Mouse (Mus musculus): ENCODE data around the gene Agbl5. TPM values are rescaled to one million over a fixed set of nuclear protein-coding genes. Genes with fewer than 3 reads are reported as not detected.

The Agbl5 gene
- polyA plus RNA-seq, 1 experiment, result 2.4 TPM

GRCm38 (mm10) chr5:30907413-30908059, 19.0 kb downstream of the Agbl5 start, which contains the start of gene Ost4:
Ost4 (minus strand) TSS chr5:30907788.
- H3K4me1 ChIP-seq (ENCODE audit: control insufficient read depth), result peaks cover 44% of the 10 kb centered on the region
- H3K4me3 ChIP-seq (replicated peaks), result peak within 1 kb of the TSS; percentile 95
- H3K36me3 ChIP-seq (ENCODE audit: control insufficient read depth), result peaks cover 38% of the 10 kb centered on the region
- no peaks in the 10 kb centered on the region for H3K9me3 ChIP-seq (ENCODE audit: control insufficient read depth, low read length)
- no peaks in the 10 kb centered on the region for H3K27me3 ChIP-seq (ENCODE audit: control insufficient read depth)
- TF ChIP-seq GATA1 (IDR thresholded peaks at IDR 0.05; ENCODE audit: low read length), result no peak
- TF ChIP-seq TAL1 (IDR thresholded peaks at IDR 0.05; ENCODE audit: low read length), result no peak

GRCm38 (mm10) chr5:30908426-30909299, 20.2 kb downstream of the Agbl5 start:
- no peak for TF ChIP-seq GATA1 (IDR thresholded peaks at IDR 0.05; ENCODE audit: low read length)
- no peak for TF ChIP-seq TAL1 (IDR thresholded peaks at IDR 0.05; ENCODE audit: low read length)
- Histone ChIP-seq H3K9me3 (ENCODE audit: control insufficient read depth, low read length) (no peaks in the 10 kb centered on the region), H3K36me3 (ENCODE audit: control insufficient read depth) (peaks cover 26% of the 10 kb centered on the region), H3K4me1 (ENCODE audit: control insufficient read depth) (peaks cover 56% of the 10 kb centered on the region), H3K4me3 (replicated peaks) (peak overlapping the region; percentile 95), H3K27me3 (ENCODE audit: control insufficient read depth) (no peaks in the 10 kb centered on the region)

GRCm38 (mm10) chr5:30909300-30909659, 20.8 kb downstream of the Agbl5 start:
- H3K4me1 ChIP-seq (ENCODE audit: control insufficient read depth), result peaks cover 61% of the 10 kb centered on the region
- no peak for TF ChIP-seq TAL1 (IDR thresholded peaks at IDR 0.05; ENCODE audit: low read length)
- no peak for TF ChIP-seq GATA1 (IDR thresholded peaks at IDR 0.05; ENCODE audit: low read length)
- no peaks in the 10 kb centered on the region for H3K27me3 ChIP-seq (ENCODE audit: control insufficient read depth)
- H3K36me3 ChIP-seq (ENCODE audit: control insufficient read depth), result peaks cover 20% of the 10 kb centered on the region
- no peak overlapping the region for H3K4me3 ChIP-seq (replicated peaks)
- H3K9me3 ChIP-seq (ENCODE audit: control insufficient read depth, low read length), result no peaks in the 10 kb centered on the region

GRCm38 (mm10) chr5:30909863-30910262, 21.4 kb downstream of the Agbl5 start:
- Histone ChIP-seq H3K36me3 (ENCODE audit: control insufficient read depth) (peaks cover 14% of the 10 kb centered on the region), H3K9me3 (ENCODE audit: control insufficient read depth, low read length) (no peaks in the 10 kb centered on the region), H3K27me3 (ENCODE audit: control insufficient read depth) (no peaks in the 10 kb centered on the region), H3K4me1 (ENCODE audit: control insufficient read depth) (peaks cover 62% of the 10 kb centered on the region), H3K4me3 (replicated peaks) (no peak overlapping the region)
- no peak for TF ChIP-seq GATA1 (IDR thresholded peaks at IDR 0.05; ENCODE audit: low read length)
- TF ChIP-seq TAL1 (IDR thresholded peaks at IDR 0.05; ENCODE audit: low read length), result no peak

GRCm38 (mm10) chr5:30910481-30910880, 22.0 kb downstream of the Agbl5 start:
- H3K9me3 ChIP-seq (ENCODE audit: control insufficient read depth, low read length), result no peaks in the 10 kb centered on the region
- no peaks in the 10 kb centered on the region for H3K27me3 ChIP-seq (ENCODE audit: control insufficient read depth)
- peaks cover 8% of the 10 kb centered on the region for H3K36me3 ChIP-seq (ENCODE audit: control insufficient read depth)
- H3K4me3 ChIP-seq (replicated peaks), result no peak overlapping the region
- TF ChIP-seq GATA1 (IDR thresholded peaks at IDR 0.05; ENCODE audit: low read length) (no peak), TAL1 (IDR thresholded peaks at IDR 0.05; ENCODE audit: low read length) (no peak)
- peaks cover 63% of the 10 kb centered on the region for H3K4me1 ChIP-seq (ENCODE audit: control insufficient read depth)

GRCm38 (mm10) chr5:30912156-30912555, 23.7 kb downstream of the Agbl5 start:
- H3K4me1 ChIP-seq (ENCODE audit: control insufficient read depth), result peaks cover 67% of the 10 kb centered on the region

GRCm38 (mm10) chr5:30913060-30913841, 24.8 kb downstream of the Agbl5 start, which contains the start of gene Emilin1:
Emilin1 (plus strand) TSS chr5:30913402.
- Histone ChIP-seq H3K4me1 (ENCODE audit: control insufficient read depth) (peaks cover 64% of the 10 kb centered on the region), H3K9me3 (ENCODE audit: control insufficient read depth, low read length) (no peaks in the 10 kb centered on the region), H3K36me3 (ENCODE audit: control insufficient read depth) (peaks cover 10% of the 10 kb centered on the region), H3K27me3 (ENCODE audit: control insufficient read depth) (no peaks in the 10 kb centered on the region), H3K4me3 (replicated peaks) (peak within 1 kb of the TSS; percentile 45)
- no peak for TF ChIP-seq TAL1 (IDR thresholded peaks at IDR 0.05; ENCODE audit: low read length)
- TF ChIP-seq GATA1 (IDR thresholded peaks at IDR 0.05; ENCODE audit: low read length), result no peak

More at GRCm38 (mm10) chr5:30912156-30912555, 23.7 kb downstream of the Agbl5 start:
- no peak overlapping the region for H3K4me3 ChIP-seq (replicated peaks)
- TF ChIP-seq TAL1 (IDR thresholded peaks at IDR 0.05; ENCODE audit: low read length) (no peak), GATA1 (IDR thresholded peaks at IDR 0.05; ENCODE audit: low read length) (no peak)
- peaks cover under 1% of the 10 kb centered on the region; the same call in 1 of the 2 replicates for H3K36me3 ChIP-seq (ENCODE audit: control insufficient read depth)
- H3K9me3 ChIP-seq (ENCODE audit: control insufficient read depth, low read length), result no peaks in the 10 kb centered on the region
- no peaks in the 10 kb centered on the region for H3K27me3 ChIP-seq (ENCODE audit: control insufficient read depth)

- H3K4me1 ChIP-seq (ENCODE audit: control insufficient read depth), result peaks cover 59% of the 10 kb centered on the region
- peak overlapping the region; percentile 45 for H3K4me3 ChIP-seq (replicated peaks)
- H3K27me3 ChIP-seq (ENCODE audit: control insufficient read depth), result no peaks in the 10 kb centered on the region
These were observed 25.7 kb downstream of the Agbl5 start for GRCm38 (mm10) chr5:30914101-30914635.

More at GRCm38 (mm10) chr5:30914101-30914635, 25.7 kb downstream of the Agbl5 start:
- H3K9me3 ChIP-seq (ENCODE audit: control insufficient read depth, low read length), result no peaks in the 10 kb centered on the region
- no peak for TF ChIP-seq GATA1 (IDR thresholded peaks at IDR 0.05; ENCODE audit: low read length)
- TF ChIP-seq TAL1 (IDR thresholded peaks at IDR 0.05; ENCODE audit: low read length), result no peak
- H3K36me3 ChIP-seq (ENCODE audit: control insufficient read depth), result peaks cover 19% of the 10 kb centered on the region

Data from erythroblast, embryonic 14.5 days (primary cell).